Mouse (Mus musculus) adrenal gland, postnatal 25 days (tissue): ENCODE measurements around the gene Kars. TPM values are rescaled to one million over a fixed set of nuclear protein-coding genes. Genes with fewer than 3 reads are reported as not detected.

Experiments
- DNase-seq: peaks from one replicate; pipeline ENCODE4 v3.0.0; 2021; ENCODE audit warnings: mixed read lengths
- total RNA-seq: library from RNA; stranded (reverse); gene quantifications from 2 replicates; pipeline ENCODE4 v1.2.3, GENCODE M21; 2021

Kars gene
- total RNA-seq, 1 experiment from 2014 or later: 100 TPM

- no peak for DNase-seq
Measured at GRCm38 (mm10) chr8:111982116-111982515, 29.0 kb downstream of the Kars start.

DNA sequence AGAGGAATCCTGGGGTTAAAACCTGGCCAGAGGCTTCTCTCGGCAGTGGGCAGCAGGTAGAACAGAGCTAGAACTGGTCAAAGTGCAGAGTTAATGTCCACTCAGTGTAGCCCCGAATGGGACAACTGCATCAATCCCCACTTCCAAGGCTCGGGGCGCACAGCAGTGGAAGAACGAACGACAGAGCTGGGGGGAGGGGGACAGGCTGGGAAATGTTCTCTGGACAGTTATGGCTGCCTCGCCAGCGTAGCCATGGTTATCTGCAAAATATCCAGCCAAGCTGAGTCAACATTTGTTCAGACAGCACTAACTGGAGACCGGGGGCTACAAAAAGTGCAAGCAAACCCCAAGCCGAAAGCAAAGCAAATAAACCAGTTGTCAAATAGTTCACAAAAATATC, 33.0 kb downstream of the Kars start:
- DNase-seq: no peak

DNA sequence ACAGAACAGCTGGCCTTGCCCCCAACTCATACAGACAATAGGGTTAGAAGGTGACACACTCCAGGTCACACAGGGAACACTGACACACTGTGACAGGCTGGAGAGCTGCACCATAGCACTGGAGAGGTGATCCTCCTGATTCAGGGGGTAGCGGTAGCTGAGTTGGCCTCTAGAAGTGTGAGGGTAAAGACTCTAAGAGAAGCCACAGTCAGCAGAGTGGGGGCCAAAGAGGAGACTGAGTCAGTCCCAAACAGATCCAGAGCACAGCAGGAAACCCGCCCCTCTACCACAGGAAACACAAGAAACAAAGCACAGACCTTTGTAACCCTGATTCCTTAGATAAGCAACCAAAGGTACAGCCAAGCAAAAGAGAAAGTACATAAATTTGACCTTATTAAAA, 34.8 kb downstream of the Kars start:
- DNase-seq: no peak

DNA sequence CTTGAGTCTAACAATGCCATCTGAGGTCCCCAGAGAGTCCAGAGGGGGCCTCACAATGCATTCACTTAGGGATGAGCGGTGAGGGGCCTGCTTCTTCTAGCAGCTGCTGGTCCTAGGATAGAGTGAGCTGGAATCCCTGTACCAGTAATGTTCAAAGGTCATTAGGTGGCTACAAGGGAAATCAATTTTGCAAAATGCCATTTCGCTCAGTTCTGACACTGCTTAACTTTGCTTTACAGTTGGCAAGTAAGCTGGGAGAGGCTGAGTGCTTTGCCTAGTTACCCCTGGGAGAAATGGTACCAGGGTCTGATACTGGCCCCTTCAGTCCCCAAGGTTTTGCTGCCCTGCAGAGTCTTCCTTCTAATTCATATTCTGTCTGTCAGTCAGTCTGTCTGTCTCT, 35.4 kb downstream of the Kars start:
- DNase-seq: no peak

DNA sequence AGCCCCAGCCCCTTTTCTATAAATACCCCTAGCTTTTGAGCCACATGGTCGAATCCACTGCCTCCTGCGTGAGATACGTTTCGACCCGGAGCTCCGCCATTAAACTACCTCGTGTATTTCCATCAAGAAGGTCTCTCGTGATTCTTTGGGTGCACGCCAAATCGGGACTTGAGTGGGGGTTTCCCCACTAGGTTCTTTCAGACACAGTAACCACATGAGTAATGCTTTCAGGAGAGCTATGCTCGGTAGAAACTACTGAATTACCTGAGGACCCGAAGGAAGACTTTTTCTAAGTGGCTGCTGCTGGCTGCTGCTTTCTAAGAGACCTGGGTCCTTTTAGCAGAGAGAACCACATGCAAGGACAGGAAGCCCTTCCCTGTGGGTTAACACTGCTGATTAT, 37.0 kb downstream of the Kars start:
- DNase-seq: no peak

DNA sequence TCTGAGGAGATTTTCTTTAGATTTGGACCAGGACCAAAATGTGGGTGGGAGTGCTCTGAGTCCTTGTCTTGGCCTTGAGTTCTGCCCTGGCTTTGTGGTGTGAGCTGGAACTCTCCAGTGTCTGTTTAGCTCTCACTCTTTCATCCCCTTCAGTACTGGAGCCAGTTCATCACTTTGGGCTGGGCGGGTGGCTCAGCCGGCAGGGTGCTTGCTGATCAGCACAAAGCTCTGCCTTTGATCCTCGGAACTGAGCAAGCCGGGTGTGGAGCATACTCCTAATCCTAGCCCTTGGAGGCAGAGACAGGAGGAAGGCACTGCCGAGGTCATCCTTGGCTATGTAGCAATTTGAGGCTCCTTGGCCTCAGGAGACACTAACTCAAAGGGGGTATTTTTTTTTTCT, 42.1 kb downstream of the Kars start:
- DNase-seq: no peak

- DNase-seq: no peak
Measured at GRCm38 (mm10) chr8:111968541-111968940, 42.6 kb downstream of the Kars start.

GRCm38 (mm10) chr8:111967246-111967870, 43.8 kb downstream of the Kars start:
- no peak for DNase-seq

DNA sequence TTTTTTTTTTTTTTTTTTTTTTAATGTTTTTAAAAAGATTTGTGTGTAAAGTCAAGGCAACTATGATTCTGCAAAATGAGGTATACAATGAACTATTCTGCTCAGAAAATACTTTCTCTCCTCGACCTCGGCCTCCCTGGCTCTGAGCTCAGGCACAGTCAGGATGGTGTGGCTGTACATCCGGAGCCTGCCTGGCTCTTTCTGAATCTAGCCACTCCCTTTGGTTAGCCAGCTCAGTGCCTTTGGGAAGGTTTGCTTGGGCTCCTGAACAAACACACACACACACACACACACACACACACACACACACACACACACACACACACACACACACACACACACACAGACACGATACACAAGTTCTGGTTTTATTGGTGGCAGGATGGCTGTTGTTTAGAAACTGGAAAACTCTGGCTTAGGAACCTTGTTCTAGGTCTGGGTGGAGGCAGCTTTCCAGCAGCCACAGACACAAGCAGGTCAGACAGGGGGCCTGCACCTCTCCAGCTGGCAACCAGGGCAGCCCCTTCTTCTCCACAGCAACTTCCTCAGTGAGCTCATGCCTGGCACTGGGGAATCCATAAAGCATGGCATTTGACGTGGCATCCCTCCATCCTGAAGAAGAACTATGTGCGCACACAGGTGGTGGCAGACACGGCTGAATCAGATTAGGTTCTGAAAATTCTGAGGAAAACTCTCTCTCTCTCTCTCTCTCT, 46.1 kb downstream of the Kars start:
- peak; percentile 20 for DNase-seq

DNA sequence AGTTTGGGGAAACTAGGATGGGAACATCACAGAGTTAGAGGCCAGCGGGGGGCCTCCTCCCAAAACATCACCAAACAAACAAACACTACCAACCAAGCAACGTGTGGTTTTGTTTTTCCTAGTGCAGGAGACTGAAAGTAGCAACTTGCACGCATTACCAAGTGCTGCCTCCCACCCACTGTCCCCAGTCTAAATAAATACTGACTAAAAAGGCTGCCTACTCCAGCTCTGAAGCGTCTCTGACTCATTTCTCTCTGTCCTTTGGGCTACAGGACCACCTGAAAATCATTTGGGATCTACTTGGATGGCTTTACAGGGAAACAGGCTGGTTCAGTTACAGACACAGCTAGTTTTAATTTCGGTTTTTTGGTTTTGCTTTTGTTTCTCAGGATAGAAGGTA, 46.8 kb downstream of the Kars start:
- no peak for DNase-seq

DNA sequence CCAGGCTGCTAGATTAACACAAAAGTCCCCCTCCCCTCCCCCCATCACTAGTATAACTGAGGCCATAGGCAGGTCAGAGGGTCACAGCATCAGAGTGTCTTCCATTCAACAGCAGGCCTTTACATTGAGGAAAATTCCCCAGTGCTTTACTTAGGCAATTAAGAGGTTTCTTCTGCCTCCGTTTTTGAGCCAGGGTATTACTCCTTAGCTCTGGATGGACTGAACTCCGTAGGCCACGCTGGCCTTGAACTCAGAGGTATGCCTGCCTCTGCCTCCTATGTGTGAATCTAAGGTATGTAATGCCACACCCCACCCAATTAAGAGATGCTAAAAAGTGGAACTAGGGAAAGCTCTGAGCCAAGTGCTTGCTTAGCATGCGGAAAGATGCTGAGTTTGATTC, 47.6 kb downstream of the Kars start:
- DNase-seq: no peak

- DNase-seq: no peak
Measured at GRCm38 (mm10) chr8:111963091-111963490, 48.0 kb downstream of the Kars start.

DNA sequence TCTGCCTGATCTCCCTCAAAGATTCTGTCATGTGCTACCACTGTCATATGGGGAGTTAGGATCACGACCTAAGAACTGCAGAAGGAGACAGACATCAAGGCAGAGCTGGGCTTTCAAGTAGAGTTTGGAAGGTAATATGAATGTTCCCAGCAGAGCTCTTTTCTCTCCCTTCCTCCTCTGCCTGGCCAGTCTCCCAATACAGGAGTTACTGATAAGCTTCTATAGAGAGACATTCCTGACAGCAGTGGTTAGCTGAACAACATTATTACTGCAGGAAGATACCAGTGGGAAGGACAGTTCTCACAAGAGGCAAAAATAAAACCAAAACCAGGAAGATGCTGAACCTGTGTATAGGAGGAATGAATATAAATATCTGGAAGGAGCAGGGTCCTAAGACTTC, 48.5 kb downstream of the Kars start:
- DNase-seq: no peak

DNA sequence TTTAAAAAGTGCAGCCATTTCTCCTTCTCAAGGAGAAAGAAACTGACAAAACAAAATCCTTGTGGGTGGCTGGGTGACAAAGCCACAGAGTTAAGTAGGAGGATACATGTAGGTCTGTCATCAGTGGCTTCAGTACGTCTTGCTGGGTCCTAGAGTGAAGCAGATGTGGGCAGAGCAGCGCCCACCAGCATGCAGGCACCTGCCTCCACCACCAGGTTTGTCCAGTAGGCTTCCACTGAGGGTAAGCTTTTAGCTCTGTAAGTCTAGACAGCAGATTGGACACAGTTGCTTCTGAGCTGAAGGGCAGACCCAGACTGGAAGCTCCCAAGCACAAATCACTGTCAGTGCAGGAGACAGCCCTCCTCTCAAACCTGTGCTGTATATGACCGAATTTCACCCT, 49.8 kb downstream of the Kars start:
- DNase-seq: no peak

GRCm38 (mm10) chr8:111960591-111961321, 50.4 kb downstream of the Kars start:
- peak; percentile 21 for DNase-seq

DNA sequence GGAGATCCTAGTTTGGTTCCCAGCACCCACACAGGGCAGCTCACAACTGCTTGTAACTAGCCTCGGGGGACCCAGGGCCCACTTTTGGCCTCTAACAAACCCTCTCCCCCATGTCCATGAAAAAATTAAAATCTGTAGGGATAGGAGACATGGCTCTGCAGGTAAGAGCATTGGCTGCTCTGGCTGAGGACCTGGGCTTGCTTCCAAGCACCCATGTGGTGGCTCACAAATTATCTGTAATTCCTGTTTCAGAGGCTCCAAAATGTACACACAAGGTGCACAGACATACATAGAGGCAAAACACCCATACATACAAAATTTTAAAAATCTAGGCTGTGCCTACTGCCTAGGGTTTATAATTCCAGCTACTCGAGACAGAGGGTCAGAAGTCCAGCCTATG, 53.9 kb downstream of the Kars start:
- no peak for DNase-seq

- no peak for DNase-seq
Measured at GRCm38 (mm10) chr8:111955879-111956278, 55.2 kb downstream of the Kars start.

DNA sequence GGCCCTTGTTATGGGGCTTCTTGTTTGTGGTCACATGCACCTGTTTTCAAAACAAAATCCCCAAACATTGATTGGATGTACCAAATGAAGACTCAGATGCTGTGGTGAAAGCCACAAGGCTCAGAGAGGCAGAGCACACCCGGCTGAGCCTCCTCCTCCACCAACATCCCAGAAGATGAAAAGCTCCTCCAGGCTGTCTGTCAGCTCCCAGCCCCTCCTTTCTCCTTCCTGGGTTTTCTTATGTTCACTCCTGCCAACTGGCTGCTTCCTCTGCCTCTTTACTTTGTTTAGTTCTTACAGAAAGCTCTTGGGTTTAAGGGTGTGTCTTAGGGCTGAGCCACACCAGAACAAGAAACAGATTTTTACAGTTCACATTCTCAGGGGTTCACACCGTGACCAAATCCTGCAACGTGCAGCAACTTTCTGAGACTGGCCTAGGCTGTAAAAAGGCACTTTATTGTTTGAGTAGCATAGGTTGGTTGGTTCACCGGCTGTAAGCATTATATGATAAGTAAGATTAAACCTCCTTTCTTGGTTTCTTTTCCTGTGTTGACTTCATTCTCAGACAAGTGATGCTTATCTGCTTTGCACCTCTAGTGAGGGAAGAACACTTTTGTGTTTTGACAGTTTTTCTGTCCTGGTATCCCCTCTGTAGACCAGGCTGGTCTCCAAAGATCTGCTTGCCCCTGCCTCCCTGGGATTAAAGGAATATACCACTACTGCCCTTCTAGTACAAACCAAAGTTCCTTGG, 56.1 kb downstream of the Kars start:
- DNase-seq: no peak

DNA sequence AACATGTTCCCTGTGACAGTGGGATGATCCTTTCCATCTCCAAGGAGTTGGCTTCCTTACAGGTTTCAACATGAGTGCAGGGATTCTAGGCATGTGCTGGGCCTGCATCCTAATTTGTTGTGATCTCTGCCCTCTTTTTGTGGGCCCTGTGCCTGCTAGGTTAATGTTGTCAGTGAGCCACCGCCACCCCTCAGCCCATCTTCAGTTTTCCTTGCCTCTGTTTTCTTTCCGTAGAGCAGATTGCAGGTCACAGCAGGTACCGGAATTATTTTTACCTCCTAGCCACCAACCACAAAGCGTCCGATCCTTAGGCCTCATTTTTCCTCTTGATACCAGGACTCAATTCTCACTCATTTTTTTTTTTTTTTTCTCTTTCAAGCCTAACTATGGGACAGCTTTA, 59.2 kb downstream of the Kars start:
- DNase-seq: no peak

GRCm38 (mm10) chr8:111951317-111951716, 59.8 kb downstream of the Kars start:
- DNase-seq: no peak

DNA sequence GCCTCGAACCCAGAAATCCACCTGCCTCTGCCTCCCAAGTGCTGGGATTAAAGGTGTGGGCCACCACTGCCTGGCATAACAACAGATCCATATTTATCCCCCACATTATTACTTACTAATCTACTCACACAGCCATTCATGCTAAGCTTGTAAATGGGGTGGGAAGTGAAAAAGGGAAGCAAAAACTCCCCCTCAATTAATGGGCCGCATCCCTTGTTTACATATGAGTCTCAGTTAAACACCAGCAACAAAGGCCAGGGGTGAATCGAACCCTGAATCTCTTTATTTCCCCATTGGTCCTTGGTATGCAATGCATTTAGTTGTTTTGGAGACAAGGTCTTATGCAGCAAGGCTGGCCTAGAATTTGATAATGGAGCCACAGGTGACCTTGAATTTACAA, 60.3 kb downstream of the Kars start:
- DNase-seq: no peak

- DNase-seq: no peak
Measured at GRCm38 (mm10) chr8:111947954-111948353, 63.2 kb downstream of the Kars start.

DNA sequence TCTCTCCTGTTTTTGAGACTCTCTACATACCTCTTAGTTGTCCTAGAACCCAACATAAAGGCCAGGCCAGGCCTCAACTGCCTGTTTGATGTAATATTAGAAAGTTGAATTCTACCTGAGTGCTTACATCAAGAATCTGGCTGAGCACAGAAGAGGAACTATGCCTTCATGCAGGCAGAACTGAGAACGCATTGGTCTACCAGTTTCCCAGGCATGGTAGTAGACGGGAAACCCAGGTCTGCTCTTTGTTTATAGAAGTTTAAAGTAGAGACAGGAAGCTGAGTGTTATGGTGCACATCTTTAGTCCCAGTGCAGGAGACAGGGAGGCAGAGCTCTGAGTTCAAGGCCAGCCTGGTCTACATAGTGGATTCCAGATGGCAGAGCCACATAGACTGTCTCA, 64.0 kb downstream of the Kars start:
- no peak for DNase-seq
